Mouse (Mus musculus): ENCODE results near the gene Gm21663.
"Not testable (repeated sequence)": the region's sequence is repeated elsewhere in the genome, so short reads cannot be mapped to it uniquely, and the experiment has no call there.

Gene Gm21663

GRCm38 (mm10) chr5:25942281-25942680 is at the start of gene Gm21663:
Gm21663 (minus strand) TSS chr5:25942381.
- not testable (repeated sequence) for DNase-seq (ENCODE audit: low read depth, low spot score)

- not testable (repeated sequence) for DNase-seq (ENCODE audit: low read depth, low spot score)
These were observed 46.4 kb upstream of the Gm21663 start, which contains the start of gene Gm21698 for GRCm38 (mm10) chr5:25988550-25988949. Gm21698 (minus strand) TSS chr5:25988650.

GRCm38 (mm10) chr5:25972563-25972962 is 30.4 kb upstream of the Gm21663 start, which contains the start of gene Gm21680:
Gm21680 (minus strand) TSS chr5:25972663.
- not testable (repeated sequence) for DNase-seq (ENCODE audit: low read depth, low spot score)

GRCm38 (mm10) chr5:25957050-25957449 is 14.9 kb upstream of the Gm21663 start:
- not testable (repeated sequence) for DNase-seq (ENCODE audit: low read depth, low spot score)

GRCm38 (mm10) chr5:25956611-25957010 is 14.4 kb upstream of the Gm21663 start:
- DNase-seq (ENCODE audit: low read depth, low spot score): not testable (repeated sequence)

GRCm38 (mm10) chr5:25954317-25954716 is 12.1 kb upstream of the Gm21663 start, which contains the start of gene Gm21671:
Gm21671 (minus strand) TSS chr5:25954417.
- DNase-seq (ENCODE audit: low read depth, low spot score): not testable (repeated sequence)

GRCm38 (mm10) chr5:25945391-25945790 is 3.2 kb upstream of the Gm21663 start:
- DNase-seq (ENCODE audit: low read depth, low spot score): not testable (repeated sequence)

GRCm38 (mm10) chr5:25891321-25891720 is 50.9 kb downstream of the Gm21663 start:
- no peak for DNase-seq (ENCODE audit: low read depth, low spot score)

- DNase-seq (ENCODE audit: low read depth, low spot score): no peak
These were observed 52.3 kb downstream of the Gm21663 start for GRCm38 (mm10) chr5:25889746-25890382.

- DNase-seq (ENCODE audit: low read depth, low spot score): no peak
These were observed 55.5 kb downstream of the Gm21663 start for GRCm38 (mm10) chr5:25886708-25887107.

Measured in CD4-positive, CD25-positive, alpha-beta regulatory T cell, adult 2 months (primary cell).